Mouse (Mus musculus): ENCODE measurements around the gene Sergef.

DNA sequence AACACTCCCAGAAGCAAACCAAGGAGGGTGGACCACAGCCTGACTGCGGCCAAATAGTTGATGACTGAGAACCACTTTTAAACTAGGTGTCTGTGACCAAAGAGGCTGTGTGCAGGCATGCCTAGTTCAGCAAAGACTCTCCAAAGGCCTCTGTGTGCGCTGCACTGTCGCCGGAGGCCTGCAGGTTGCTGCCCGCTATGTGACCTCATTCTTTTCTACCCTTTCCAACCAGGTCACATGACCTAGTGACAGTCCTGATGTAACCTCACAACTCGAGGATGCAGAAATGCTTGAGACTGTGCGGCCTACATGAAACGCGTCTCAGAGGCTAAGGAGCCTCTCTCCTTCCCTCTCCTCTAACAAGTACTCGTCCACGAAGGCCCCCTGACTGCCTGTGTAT lies 106.1 kb downstream of the Sergef start:
- TF ChIP-seq POLR2A (IDR thresholded peaks at IDR 0.05; ENCODE audit: extremely low read depth, insufficient read depth, low read length) (no peak), CTCF (IDR thresholded peaks at IDR 0.05; ENCODE audit: low read depth, low read length) (no peak)

Data from liver, adult 2 months (tissue).